In genomic region chr15:103322396-103322795, GRCm38 (mm10) we compare ENCODE assay signal across 9 mouse cellular contexts. TPM values are rescaled to one million over a fixed set of nuclear protein-coding genes. Genes with fewer than 3 reads are reported as not detected.
DNase-seq lines count a peak whose midpoint lies in the region; ATAC-seq and TF ChIP-seq lines count a peak whose summit lies in the region.
"Had no signal": no experiment of that assay in that cellular context is flagged by ENCODE, and none has a peak within 500 bp of the region (broad histone marks: within the 10 kb centered on the region; RNA-seq: fewer than 3 reads in every experiment).

No protein-coding gene starts in this region.

- TF ChIP-seq EP300 in stomach, postnatal 0 days (optimal IDR thresholded peaks at IDR 0.05): no peak

- peaks cover 3% of the 10 kb centered on the region for H3K36me3 ChIP-seq in neural tube, embryonic 11.5 days (ENCODE audit: control insufficient read depth, insufficient read depth, low read length)
- H3K36me3 ChIP-seq in liver, embryonic 11.5 days (ENCODE audit: control insufficient read depth, insufficient read depth, low read length): peaks cover 7% of the 10 kb centered on the region; the same call in 1 of the 2 replicates
- no peaks in the 10 kb centered on the region for H3K36me3 ChIP-seq in stomach, postnatal 0 days (ENCODE audit: control insufficient read depth, insufficient read depth, low read length)

- H3K27me3 ChIP-seq in cerebellum, adult 2 months (ENCODE audit: control insufficient read depth, insufficient read depth, low read length): no peaks in the 10 kb centered on the region
- no peaks in the 10 kb centered on the region for H3K27me3 ChIP-seq in neural tube, embryonic 11.5 days (ENCODE audit: control insufficient read depth, insufficient read depth, low read length)
- no peaks in the 10 kb centered on the region for H3K27me3 ChIP-seq in liver, embryonic 11.5 days (replicated peaks; ENCODE audit: control insufficient read depth, insufficient read depth, low read length)
- H3K27me3 ChIP-seq in stomach, postnatal 0 days (ENCODE audit: control insufficient read depth, insufficient read depth, low read length): no peaks in the 10 kb centered on the region

- peak overlapping the region; percentile 88 for H3K4me3 ChIP-seq in cerebellum, adult 2 months (replicated peaks; ENCODE audit: insufficient read depth, low read depth, low read length)
- peak overlapping the region; percentile 68 for H3K4me3 ChIP-seq in neural tube, embryonic 11.5 days (ENCODE audit: low read depth, low read length)
- H3K4me3 ChIP-seq in liver, embryonic 11.5 days (ENCODE audit: low read depth, low read length): peak overlapping the region; percentile 73
- H3K4me3 ChIP-seq in stomach, postnatal 0 days (ENCODE audit: low read depth, low read length): peak overlapping the region; percentile 64

- H3K4me2 ChIP-seq in neural tube, embryonic 11.5 days (ENCODE audit: low read depth): peak overlapping the region; percentile 65
- peak overlapping the region; percentile 98 for H3K4me2 ChIP-seq in liver, embryonic 11.5 days
- peak overlapping the region; percentile 97 for H3K4me2 ChIP-seq in stomach, postnatal 0 days (replicated peaks; ENCODE audit: low read depth)

- peak in 1 of 2 experiments; percentile 42 for DNase-seq in cerebellum, adult 2 months
- no peak for DNase-seq in cerebellum, adult 11 months
- DNase-seq in neural tube, embryonic 11.5 days (ENCODE audit: low spot score): no peak
- no peak for DNase-seq in neural tube, embryonic 10.5 days (ENCODE audit: extremely low spot score, low spot score)
- no peak for DNase-seq in liver, embryonic 11.5 days (ENCODE audit: low spot score)
- DNase-seq in stomach, postnatal 0 days (ENCODE audit: low spot score): no peak
- no peak for DNase-seq in T-cell, adult 2 months (ENCODE audit: low spot score)
- no peak for DNase-seq in left cerebral cortex, postnatal 36 days (ENCODE audit: low spot score in 2 of 2)

- H3K9ac ChIP-seq in neural tube, embryonic 11.5 days (ENCODE audit: low read length): peak overlapping the region; percentile 72
- H3K9ac ChIP-seq in liver, embryonic 11.5 days (ENCODE audit: low read depth, low read length): no peak overlapping the region
- H3K9ac ChIP-seq in stomach, postnatal 0 days (ENCODE audit: low read length): peak overlapping the region; percentile 83; the same call in 1 of the 2 replicates

- no peak for TF ChIP-seq POLR2A in cerebellum, adult 2 months (IDR thresholded peaks at IDR 0.05; ENCODE audit: borderline replicate concordance, insufficient read depth, low read length)

- intact Hi-C loops in left cerebral cortex, postnatal 36 days (cut with DNase I): no loop called here

- peaks cover 22% of the 10 kb centered on the region for H3K4me1 ChIP-seq in cerebellum, adult 2 months (ENCODE audit: control insufficient read depth, insufficient read depth, low read length)
- H3K4me1 ChIP-seq in neural tube, embryonic 11.5 days (ENCODE audit: control insufficient read depth, insufficient read depth, low read length): peaks cover 14% of the 10 kb centered on the region
- peaks cover 38% of the 10 kb centered on the region for H3K4me1 ChIP-seq in liver, embryonic 11.5 days (replicated peaks; ENCODE audit: control insufficient read depth, insufficient read depth, low read length)
- 0 out of 2 replicates have a peak, but pooled peaks cover 2% of the 10 kb centered on the region for H3K4me1 ChIP-seq in stomach, postnatal 0 days (replicated peaks; ENCODE audit: control insufficient read depth, insufficient read depth)

- WGBS in cerebellum, adult 2 months: 34% methylated on average over 4 of the region's 4 CpGs
- 53% methylated on average over 4 of the region's 4 CpGs for WGBS in neural tube, embryonic 11.5 days
- 52% methylated on average over 4 of the region's 4 CpGs for WGBS in liver, embryonic 11.5 days
- 66% methylated on average over 4 of the region's 4 CpGs for WGBS in stomach, postnatal 0 days

- TF ChIP-seq CTCF in cerebellum, adult 2 months (IDR thresholded peaks at IDR 0.05; ENCODE audit: borderline replicate concordance, insufficient read depth, low read depth, low read length): no peak
- no peak for TF ChIP-seq CTCF in stomach, postnatal 0 days (IDR thresholded peaks at IDR 0.05; ENCODE audit: low read depth)

- H3K9me3 ChIP-seq in neural tube, embryonic 11.5 days (ENCODE audit: control insufficient read depth, low read length): no peaks in the 10 kb centered on the region
- H3K9me3 ChIP-seq in liver, embryonic 11.5 days (ENCODE audit: control insufficient read depth, low read length): no peaks in the 10 kb centered on the region
- no peaks in the 10 kb centered on the region for H3K9me3 ChIP-seq in stomach, postnatal 0 days (ENCODE audit: control insufficient read depth, low read length)

- no peak for ATAC-seq in neural tube, embryonic 11.5 days (ENCODE audit: insufficient read depth, low FRiP score, low TSS enrichment)
- ATAC-seq in liver, embryonic 11.5 days (replicated peaks; ENCODE audit: low FRiP score): no peak
- ATAC-seq in stomach, postnatal 0 days (ENCODE audit: low FRiP score, low TSS enrichment): no peak

- no peak overlapping the region for H3K27ac ChIP-seq in cerebellum, adult 2 months (ENCODE audit: insufficient read depth, low read length)
- H3K27ac ChIP-seq in neural tube, embryonic 11.5 days (ENCODE audit: low read depth, low read length): no peak overlapping the region
- H3K27ac ChIP-seq in liver, embryonic 11.5 days (ENCODE audit: low read depth, low read length): no peak overlapping the region
- no peak overlapping the region for H3K27ac ChIP-seq in stomach, postnatal 0 days (replicated peaks)

RNA-seq across cellular contexts. Expression of gene Gpr84, which starts 12.0 kb away (rescaled TPM):
- 0.43 and 0.62 TPM in 2 replicates for polyA plus RNA-seq in cerebellum, adult 2 months (2012; rRNA removed)
- polyA plus RNA-seq in neural tube, embryonic 11.5 days (2014; fragmentation: Nextera tagmentation; extraction: Ambion mirVana): 0.34 and 0.50 TPM in 2 replicates
- 0.49 and 0.78 TPM in 2 replicates for polyA plus RNA-seq in liver, embryonic 11.5 days (2014; fragmentation: Nextera tagmentation; extraction: Ambion mirVana)
- polyA plus RNA-seq in stomach, postnatal 0 days (2015; fragmentation: Nextera tagmentation; extraction: Ambion mirVana): 0.30 and 0.46 TPM in 2 replicates
- total RNA-seq in left cerebral cortex, postnatal 36 days (2021): under 1 TPM; 0.42 to 0.45 TPM
- total RNA-seq: gastrocnemius, postnatal 14 days had no signal

RNA-seq across cellular contexts. Expression of gene Zfp385a, which starts 17.5 kb away (rescaled TPM):
- 91.4 and 96.6 TPM in 2 replicates for polyA plus RNA-seq in cerebellum, adult 2 months (2012; rRNA removed)
- 26.1 and 27.5 TPM in 2 replicates for polyA plus RNA-seq in neural tube, embryonic 11.5 days (2014; fragmentation: Nextera tagmentation; extraction: Ambion mirVana)
- polyA plus RNA-seq in liver, embryonic 11.5 days (2014; fragmentation: Nextera tagmentation; extraction: Ambion mirVana): 23.2 and 24.8 TPM in 2 replicates
- polyA plus RNA-seq in stomach, postnatal 0 days (2015; fragmentation: Nextera tagmentation; extraction: Ambion mirVana): 6.0 and 7.4 TPM in 2 replicates
- 10 to 100 TPM; 64.4 to 73.5 TPM for total RNA-seq in left cerebral cortex, postnatal 36 days (2021)

RNA-seq across cellular contexts. Expression of gene Itga5, which starts 44.2 kb away (rescaled TPM):
- 1.6 TPM in 2 replicates for polyA plus RNA-seq in cerebellum, adult 2 months (2012; rRNA removed)
- polyA plus RNA-seq in neural tube, embryonic 11.5 days (2014; fragmentation: Nextera tagmentation; extraction: Ambion mirVana): 21.0 and 21.3 TPM in 2 replicates
- polyA plus RNA-seq in liver, embryonic 11.5 days (2014; fragmentation: Nextera tagmentation; extraction: Ambion mirVana): 35.4 and 35.7 TPM in 2 replicates
- 28.7 and 36.2 TPM in 2 replicates for polyA plus RNA-seq in stomach, postnatal 0 days (2015; fragmentation: Nextera tagmentation; extraction: Ambion mirVana)
- 1 to 10 TPM; 2.8 to 4.3 TPM for total RNA-seq in left cerebral cortex, postnatal 36 days (2021)

RNA-seq across cellular contexts. Expression of gene Copz1, which starts 49.9 kb away (rescaled TPM):
- 110 and 117 TPM in 2 replicates for polyA plus RNA-seq in cerebellum, adult 2 months (2012; rRNA removed)
- polyA plus RNA-seq in neural tube, embryonic 11.5 days (2014; fragmentation: Nextera tagmentation; extraction: Ambion mirVana): 307 and 317 TPM in 2 replicates
- 298 and 328 TPM in 2 replicates for polyA plus RNA-seq in liver, embryonic 11.5 days (2014; fragmentation: Nextera tagmentation; extraction: Ambion mirVana)
- polyA plus RNA-seq in stomach, postnatal 0 days (2015; fragmentation: Nextera tagmentation; extraction: Ambion mirVana): 159 and 168 TPM in 2 replicates
- 10 to 100 TPM; 87.8 to 95.9 TPM for total RNA-seq in left cerebral cortex, postnatal 36 days (2021)
